Mouse (Mus musculus): ENCODE data around the gene Naip6.
"Not testable (repeated sequence)": the region's sequence is repeated elsewhere in the genome, so short reads cannot be mapped to it uniquely, and the experiment has no call there.

Gene Naip6

GRCm38 (mm10) chr13:100317256-100317893 lies at the start of gene Naip6:
Naip6 (minus strand) TSS chr13:100317674.
- not testable (repeated sequence) for DNase-seq (ENCODE audit: low spot score in 2 of 2)

GRCm38 (mm10) chr13:100352315-100352714 lies 34.8 kb upstream of the Naip6 start:
- DNase-seq (ENCODE audit: low spot score in 2 of 2): not testable (repeated sequence)

GRCm38 (mm10) chr13:100349510-100350173 lies 32.2 kb upstream of the Naip6 start:
- DNase-seq (ENCODE audit: low spot score in 2 of 2): not testable (repeated sequence)

- DNase-seq (ENCODE audit: low spot score in 2 of 2): no peak
These were observed 24.3 kb upstream of the Naip6 start for GRCm38 (mm10) chr13:100341822-100342221.

DNA sequence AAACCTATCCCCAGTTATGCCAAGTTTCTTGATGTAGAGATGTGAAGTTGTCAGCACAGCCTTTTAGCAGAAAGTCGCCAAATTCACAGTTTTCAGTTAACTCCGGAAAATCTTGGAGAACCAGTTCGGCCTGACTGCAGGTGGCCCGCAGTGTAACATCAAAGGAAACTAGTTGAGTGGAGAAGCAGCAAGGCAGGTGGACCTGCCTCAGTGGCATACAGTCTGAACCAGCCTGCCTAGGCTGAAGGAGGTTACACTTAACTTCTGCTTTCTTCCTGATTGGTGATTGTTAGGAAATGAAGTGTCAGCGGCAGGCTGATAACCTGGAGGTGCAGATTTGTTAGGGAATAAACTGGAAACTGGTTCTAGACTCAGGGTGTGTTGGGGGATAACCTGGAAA lies 14.3 kb upstream of the Naip6 start:
- not testable (repeated sequence) for DNase-seq (ENCODE audit: low spot score in 2 of 2)

- not testable (repeated sequence) for DNase-seq (ENCODE audit: low spot score in 2 of 2)
These were observed 11.4 kb upstream of the Naip6 start for GRCm38 (mm10) chr13:100328899-100329298.

- not testable (repeated sequence) for DNase-seq (ENCODE audit: low spot score in 2 of 2)
These were observed 10.6 kb upstream of the Naip6 start for GRCm38 (mm10) chr13:100328029-100328428.

DNA sequence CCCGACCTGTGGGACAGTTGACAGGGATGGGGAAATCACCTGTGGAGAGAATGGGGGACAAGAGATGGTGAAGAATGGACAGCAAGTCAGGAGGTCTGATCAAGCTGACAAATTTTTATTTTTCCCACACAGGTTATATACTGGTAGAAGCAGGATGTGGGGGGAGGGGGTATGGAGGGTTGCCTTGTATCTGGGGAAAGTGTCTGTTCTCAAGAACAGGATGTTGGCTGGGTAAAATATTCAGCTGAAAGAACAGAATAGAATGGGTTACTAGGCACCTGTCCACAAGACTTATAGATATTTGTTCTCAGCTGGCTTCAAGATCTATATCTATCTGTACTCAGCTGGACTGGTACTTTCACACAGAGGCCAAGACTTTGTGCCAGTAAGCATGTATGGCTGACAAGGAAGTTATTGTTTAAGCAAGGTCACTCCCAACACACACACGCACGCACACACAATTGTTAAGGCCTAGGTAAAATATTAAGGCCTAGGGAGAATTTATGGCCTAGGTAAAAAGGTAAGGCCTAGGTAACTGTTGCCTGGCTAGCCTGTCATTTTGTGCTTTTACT lies 4.9 kb upstream of the Naip6 start:
- DNase-seq (ENCODE audit: low spot score in 2 of 2): not testable (repeated sequence)

GRCm38 (mm10) chr13:100284611-100285010 lies 32.9 kb downstream of the Naip6 start:
- no peak for DNase-seq (ENCODE audit: low spot score in 2 of 2)

DNA sequence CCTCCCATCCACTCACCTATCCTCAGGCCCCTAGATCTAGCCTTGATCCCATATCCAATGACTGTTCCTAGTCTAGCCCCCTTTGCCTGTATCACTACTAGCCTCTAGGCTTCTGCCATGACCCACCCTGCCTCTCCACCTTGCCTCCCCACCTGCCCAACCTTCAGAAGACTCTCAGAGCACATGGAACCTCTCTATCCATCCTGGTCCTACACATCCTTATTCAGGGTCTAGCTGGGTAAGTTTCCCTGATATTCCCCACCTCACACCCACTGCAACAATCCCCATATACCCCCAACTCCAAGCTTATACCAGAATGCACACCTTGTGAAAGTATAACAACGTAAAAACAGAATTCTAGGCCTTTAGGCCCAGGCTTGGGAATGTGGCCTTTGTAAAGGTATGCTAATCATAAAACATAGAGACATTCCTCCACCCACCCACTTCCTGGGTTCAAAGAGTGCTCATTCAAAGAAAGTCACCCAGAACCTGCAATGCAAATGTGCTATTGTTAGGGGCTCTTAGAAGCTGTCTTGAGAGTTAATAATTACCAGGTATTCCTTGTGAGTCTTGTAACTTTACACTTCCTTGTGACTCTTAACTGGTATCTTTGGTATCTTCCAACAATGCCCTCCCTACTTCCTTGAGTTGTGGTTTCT lies 45.9 kb downstream of the Naip6 start:
- DNase-seq (ENCODE audit: low spot score in 2 of 2): not testable (repeated sequence)

- not testable (repeated sequence) for DNase-seq (ENCODE audit: low spot score in 2 of 2)
These were observed 60.5 kb downstream of the Naip6 start for GRCm38 (mm10) chr13:100256996-100257395.

DNA sequence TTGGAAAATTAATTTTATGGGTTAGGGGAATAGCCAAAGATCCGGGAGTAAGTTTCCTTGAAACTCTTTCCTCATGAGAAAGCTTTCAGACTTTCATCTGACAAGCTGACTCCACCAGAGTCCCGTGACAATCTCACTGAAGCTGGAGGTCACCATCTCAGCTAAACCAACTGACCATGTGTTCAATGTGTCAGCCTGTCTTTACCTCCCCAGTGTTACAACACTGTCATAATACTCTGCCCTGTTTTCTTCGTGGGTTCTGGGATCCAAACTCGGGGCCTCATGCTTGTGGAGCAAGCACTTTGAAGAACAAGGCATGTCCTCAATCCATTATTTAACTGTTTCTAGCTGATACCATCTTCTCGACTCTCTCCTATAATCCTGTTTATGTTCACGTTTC lies 61.5 kb downstream of the Naip6 start:
- not testable (repeated sequence) for DNase-seq (ENCODE audit: low spot score in 2 of 2)

DNA sequence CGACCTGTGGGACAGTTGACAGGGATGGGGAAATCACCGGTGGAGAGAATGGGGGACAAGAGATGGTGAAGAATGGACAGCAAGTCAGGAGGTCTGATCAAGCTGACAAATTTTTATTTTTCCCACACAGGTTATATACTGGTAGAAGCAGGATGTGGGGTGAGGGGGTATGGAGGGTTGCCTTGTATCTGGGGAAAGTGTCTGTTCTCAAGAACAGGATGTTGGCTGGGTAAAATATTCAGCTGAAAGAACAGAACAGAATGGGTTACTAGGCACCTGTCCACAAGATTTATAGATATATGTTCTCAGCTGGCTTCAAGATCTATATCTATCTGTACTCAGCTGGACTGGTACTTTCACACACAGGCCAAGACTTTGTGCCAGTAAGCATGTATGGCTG lies 65.6 kb downstream of the Naip6 start:
- not testable (repeated sequence) for DNase-seq (ENCODE audit: low spot score in 2 of 2)

GRCm38 (mm10) chr13:100246896-100247519 lies 70.5 kb downstream of the Naip6 start:
- not testable (repeated sequence) for DNase-seq (ENCODE audit: low spot score in 2 of 2)

- DNase-seq (ENCODE audit: low spot score in 2 of 2): not testable (repeated sequence)
These were observed 71.3 kb downstream of the Naip6 start, which contains the start of gene Naip5 for GRCm38 (mm10) chr13:100246223-100246622. Naip5 (minus strand) TSS chr13:100246323.

DNA sequence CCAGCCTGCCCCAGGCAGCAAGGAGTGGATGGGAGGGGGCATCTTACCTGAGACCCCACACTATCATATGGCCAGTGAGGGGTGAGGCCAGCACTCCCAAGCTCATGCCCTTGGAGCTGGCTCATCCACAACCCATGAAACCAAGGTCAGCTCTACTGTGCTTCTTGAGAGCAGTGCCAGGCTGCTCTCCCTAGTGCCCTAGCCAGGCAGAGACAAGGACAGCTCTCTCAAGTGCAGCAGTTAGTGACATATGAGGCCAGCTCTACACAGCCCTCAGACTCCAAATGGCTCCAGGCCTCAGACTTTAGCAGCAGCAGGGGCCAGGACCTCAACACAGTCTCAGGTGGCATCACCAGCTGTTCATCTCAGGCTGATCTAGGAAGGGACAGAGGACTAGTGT lies 73.8 kb downstream of the Naip6 start:
- DNase-seq (ENCODE audit: low spot score in 2 of 2): no peak
